Mouse (Mus musculus) neural tube, embryonic 14.5 days (tissue): ENCODE data around the gene Idi1. TPM values are rescaled to one million over a fixed set of nuclear protein-coding genes. Genes with fewer than 3 reads are reported as not detected.
"Not testable (repeated sequence)": the region's sequence is repeated elsewhere in the genome, so short reads cannot be mapped to it uniquely, and the experiment has no call there.

Experiments
- ATAC-seq: fragments of 200-750 bp; cut with Nextera tagmentation; 2 replicates; pipeline ENCODE4 v1.8.0; 2017; ENCODE audit warnings: low read depth, mild to moderate bottlenecking, moderate TSS enrichment, moderate library complexity
- H3K27ac ChIP-seq: fragments of 300-500 bp; sonication (generic); 2 replicates; pipeline ENCODE4 v1.5.1; 2014; ENCODE audit warnings: low read depth, mild to moderate bottlenecking, control low read depth, low read length, moderate library complexity, mixed read lengths
- H3K27me3 ChIP-seq: fragments of 300-500 bp; sonication (generic); 2 replicates; pipeline ENCODE4 v1.6.1; 2014; ENCODE audit warnings: low read length; ENCODE audit not compliant: control insufficient read depth, insufficient read depth
- H3K36me3 ChIP-seq: fragments of 300-500 bp; sonication (generic); 2 replicates; pipeline ENCODE4 v1.6.1; 2014; ENCODE audit warnings: low read length, mixed read lengths; ENCODE audit not compliant: control insufficient read depth, insufficient read depth
- H3K4me1 ChIP-seq: fragments of 300-500 bp; sonication (generic); 2 replicates; pipeline ENCODE4 v1.6.1; 2014; ENCODE audit warnings: low read length; ENCODE audit not compliant: control insufficient read depth, insufficient read depth
- H3K4me2 ChIP-seq: fragments of 300-500 bp; sonication (generic); 2 replicates; pipeline ENCODE4 v1.6.1; 2014; ENCODE audit warnings: mild to moderate bottlenecking, low read depth, low read length, control low read depth
- H3K4me3 ChIP-seq: fragments of 300-500 bp; sonication (generic); 2 replicates; pipeline ENCODE4 v1.5.1; 2014; ENCODE audit warnings: low read depth, low read length, control low read depth, mixed read lengths
- H3K9ac ChIP-seq: fragments of 300-500 bp; sonication (generic); replicated peaks from 2 replicates; pipeline ENCODE4 v1.6.1; 2014; ENCODE audit warnings: low read depth, mild to moderate bottlenecking, control low read depth, low read length, mixed read lengths
- H3K9me3 ChIP-seq: fragments of 300-500 bp; sonication (generic); 2 replicates; pipeline ENCODE4 v1.6.1; 2016; ENCODE audit warnings: low read length; ENCODE audit not compliant: control insufficient read depth
- WGBS: fragments of 180-500 bp; shearing (Covaris S2); extraction: QIAGEN DNeasy Blood & Tissue Kit; methylation state at CpG from one replicate; pipeline ENCODE4 v1.1.7; 2014; 5-methylcytosine and 5-hydroxymethylcytosine counted together
- microRNA-seq: library from miRNA; unstranded; fragments of <30 nt; microRNA quantifications from one replicate; pipeline ENCODE4, GENCODE M21; 2016
- polyA plus RNA-seq: library from polyadenylated mRNA; unstranded; fragments of >200 nt; fragmentation: Nextera tagmentation; extraction: Ambion mirVana; gene quantifications from 2 replicates; pipeline ENCODE4 v1.2.1, GENCODE M21; 2014

The Idi1 gene
- polyA plus RNA-seq, 1 experiment from 2014 or later = 102 TPM

DNA sequence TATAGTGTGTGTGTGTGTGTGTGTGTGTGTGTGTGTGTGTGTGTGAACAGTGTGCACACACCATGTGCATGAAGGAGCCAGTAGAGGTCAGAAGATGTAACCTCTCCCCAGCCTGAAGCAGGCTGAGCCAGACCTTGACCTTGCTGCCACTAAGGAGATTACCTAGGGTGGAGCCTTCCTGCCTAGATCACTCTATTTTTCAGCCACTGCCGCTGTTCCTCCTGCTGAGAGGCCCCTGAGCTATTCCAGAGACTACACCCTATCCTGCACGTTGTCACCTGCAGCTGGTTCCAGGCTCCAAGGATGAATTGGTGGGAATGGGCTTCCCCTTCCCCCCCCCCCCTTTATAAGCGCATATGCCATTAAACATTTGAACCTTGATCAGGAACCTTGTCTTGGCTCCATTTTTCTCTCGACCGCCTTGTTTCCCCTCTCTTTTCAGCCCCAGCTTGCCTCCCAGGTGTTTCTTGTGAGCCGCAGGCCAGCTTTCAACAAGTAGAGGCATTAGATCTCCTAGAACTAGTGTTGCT is 52.4 kb downstream of the Idi1 start:
- H3K27ac ChIP-seq, H3K9me3 ChIP-seq, H3K36me3 ChIP-seq, ATAC-seq, H3K4me2 ChIP-seq, H3K4me1 ChIP-seq, H3K27me3 ChIP-seq, H3K4me3 ChIP-seq, H3K9ac ChIP-seq: not testable (repeated sequence)
- 79% methylated on average over 6 of the region's 6 CpGs for WGBS

GRCm38 (mm10) chr13:8941110-8941509 is 55.8 kb downstream of the Idi1 start:
- not testable (repeated sequence) for H3K27me3 ChIP-seq, H3K4me2 ChIP-seq, H3K4me3 ChIP-seq, H3K27ac ChIP-seq, H3K9me3 ChIP-seq, H3K9ac ChIP-seq, H3K4me1 ChIP-seq, ATAC-seq, H3K36me3 ChIP-seq
- 90% methylated on average over 4 of the region's 4 CpGs for WGBS

DNA sequence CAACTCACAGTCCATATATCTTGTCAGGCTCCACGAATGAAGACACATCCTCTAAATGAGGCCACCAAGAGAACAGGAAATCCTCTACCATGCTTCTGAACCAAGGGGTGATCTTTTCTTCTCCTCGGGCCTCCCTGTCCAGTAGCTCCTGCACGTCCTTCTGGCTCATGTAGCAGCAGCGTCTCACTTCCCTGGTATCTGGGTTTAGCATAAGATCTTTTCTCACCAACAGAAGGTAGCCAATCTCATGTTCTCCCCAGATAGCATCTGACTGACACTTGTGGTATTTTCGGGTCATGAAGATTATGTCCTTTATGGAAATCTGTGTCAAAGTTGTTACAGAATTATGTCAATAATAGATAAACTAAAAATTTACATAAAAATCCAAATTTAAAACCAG is 56.4 kb downstream of the Idi1 start:
- H3K4me1 ChIP-seq, H3K4me3 ChIP-seq, H3K27ac ChIP-seq, ATAC-seq, H3K36me3 ChIP-seq, H3K9ac ChIP-seq, H3K27me3 ChIP-seq, H3K4me2 ChIP-seq, H3K9me3 ChIP-seq: not testable (repeated sequence)
- WGBS = no CpG with 5 or more reads among the region's 5 CpGs

Small RNAs within 50 kb of the gene (microRNA-seq; reads per million reads assigned to microRNA genes)
- not detected for gene Gm22750

Other genes with a start within 250 kb of the Idi1 start
- gene Wdr37, start 13.6 kb upstream of the Idi1 start, polyA plus RNA-seq = 70.8 and 75.0 TPM in 2 replicates
- not detected in 2 replicates for gene Gm9745, start 62.7 kb downstream of the Idi1 start, polyA plus RNA-seq
- gene Idi2, start 67.4 kb downstream of the Idi1 start, polyA plus RNA-seq = 0.15 TPM in 1 of 2 replicates, not detected in the other
- gene Gtpbp4, start 110.6 kb downstream of the Idi1 start, polyA plus RNA-seq = 65.0 and 70.9 TPM in 2 replicates
- 45.2 and 52.7 TPM in 2 replicates for gene Larp4b, start 208.4 kb downstream of the Idi1 start, polyA plus RNA-seq